Mouse (Mus musculus): ENCODE data around the gene Ogn.
"Not testable (repeated sequence)": the region's sequence is repeated elsewhere in the genome, so short reads cannot be mapped to it uniquely, and the experiment has no call there.

Gene Ogn

DNA sequence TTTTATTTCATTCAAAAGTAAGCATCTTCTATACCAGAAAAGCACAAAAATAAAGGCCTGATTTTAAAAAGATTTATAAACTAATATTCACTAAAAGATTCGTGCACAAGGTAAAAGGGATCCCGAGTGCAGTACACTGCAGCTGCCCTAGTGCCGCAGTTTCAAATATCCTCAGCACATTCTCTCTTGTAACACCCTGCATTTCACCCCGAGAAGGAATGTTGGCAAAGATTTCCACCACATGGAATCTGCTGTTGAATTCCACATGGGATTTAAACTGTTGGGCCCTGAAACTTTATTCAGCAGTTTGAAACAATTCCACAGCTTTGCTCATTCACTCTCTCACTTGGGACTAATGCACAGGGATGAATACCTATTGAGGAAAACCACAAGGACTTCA lies at the start of gene Ogn:
Gene Ogn, plus strand, starts transcription at position 333 of the 400 bp plus-strand sequence.
- DNase-seq (ENCODE audit: low spot score), result peak; percentile 18

GRCm38 (mm10) chr13:49559185-49559584 lies 48.7 kb upstream of the Ogn start:
- peak; percentile 41 for DNase-seq (ENCODE audit: low spot score)

DNA sequence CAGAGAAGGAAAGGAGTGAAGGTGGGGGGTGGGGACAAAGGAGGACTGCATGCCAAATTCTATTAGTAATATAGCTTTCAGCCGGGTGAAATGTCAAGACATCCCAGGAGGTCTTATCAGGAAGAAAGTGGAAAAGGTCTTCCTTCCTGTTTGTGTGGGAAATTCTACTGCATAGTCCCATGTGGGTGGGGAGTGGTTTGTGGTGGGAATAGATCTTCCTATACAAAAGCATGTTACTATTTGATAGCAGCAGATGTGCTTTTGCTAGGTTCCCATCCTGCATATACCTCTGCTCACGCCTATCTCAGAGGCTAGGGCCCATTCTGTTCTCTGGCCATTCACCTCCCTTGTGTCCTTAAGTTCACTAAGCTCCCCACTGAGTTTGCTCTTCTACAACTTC lies 47.0 kb upstream of the Ogn start:
- DNase-seq (ENCODE audit: low spot score), result no peak

DNA sequence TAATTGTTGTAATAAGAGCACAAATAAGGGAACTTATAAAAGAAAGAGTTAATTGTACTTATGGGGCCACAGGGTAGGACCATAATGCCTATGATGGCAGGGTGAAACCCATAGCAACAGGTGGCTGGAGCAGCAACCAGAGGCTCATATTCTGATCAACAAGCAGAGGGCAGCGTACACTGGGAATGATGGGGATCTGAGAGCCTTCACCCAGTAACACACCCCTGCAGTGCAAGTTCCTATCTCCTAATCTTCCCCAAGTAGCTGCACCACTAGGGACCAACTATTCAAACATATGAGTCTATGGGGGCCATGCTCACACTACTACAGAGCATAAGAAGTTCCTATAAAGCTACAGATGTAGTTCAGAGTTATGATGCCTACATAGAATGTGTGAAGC lies 43.5 kb upstream of the Ogn start:
- DNase-seq (ENCODE audit: low spot score), result no peak

- no peak for DNase-seq (ENCODE audit: low spot score)
These were observed 37.5 kb upstream of the Ogn start for GRCm38 (mm10) chr13:49570371-49570770.

- DNase-seq (ENCODE audit: low spot score), result no peak
These were observed 36.4 kb upstream of the Ogn start for GRCm38 (mm10) chr13:49571418-49571817.

- peak; percentile 43 for DNase-seq (ENCODE audit: low spot score)
These were observed 26.0 kb upstream of the Ogn start, which contains the start of gene Omd for GRCm38 (mm10) chr13:49581541-49582530. Gene Omd, plus strand, starts transcription at chr13:49582462.

- DNase-seq (ENCODE audit: low spot score), result no peak
These were observed 24.0 kb upstream of the Ogn start for GRCm38 (mm10) chr13:49583859-49584258.

DNA sequence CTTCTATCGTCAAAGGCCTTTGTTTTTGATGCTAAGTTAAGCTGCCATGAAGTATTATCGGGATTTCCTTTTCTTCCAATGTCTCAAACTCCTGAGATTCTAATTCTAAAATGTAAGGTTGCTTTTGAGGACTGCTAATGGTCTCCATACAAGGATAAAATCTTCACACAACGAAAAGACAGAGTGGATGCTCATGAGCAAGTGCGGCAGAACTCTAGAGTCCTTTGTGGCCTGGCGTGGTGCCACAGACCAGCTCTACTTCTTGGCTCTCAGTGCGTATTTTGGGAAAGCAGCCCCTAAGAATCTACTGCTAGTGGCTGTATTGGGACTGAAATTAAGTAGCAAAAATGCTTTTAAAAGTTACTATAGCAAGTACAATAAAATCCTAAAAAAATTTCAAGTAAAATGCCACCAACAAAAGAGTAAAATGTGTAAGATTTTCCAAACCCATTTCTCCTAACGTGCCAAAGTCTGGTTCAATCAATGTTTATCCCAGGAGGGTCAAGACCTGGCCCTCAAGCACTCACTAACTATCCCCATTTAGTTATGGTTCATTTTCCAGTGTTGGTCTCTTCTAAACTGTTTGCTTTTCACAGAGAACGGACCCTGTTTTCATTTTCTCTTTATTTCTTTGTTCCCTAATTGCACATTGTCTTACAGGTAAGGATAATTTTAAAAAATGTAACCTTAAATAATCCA lies 23.4 kb upstream of the Ogn start:
- DNase-seq (ENCODE audit: low spot score), result no peak

GRCm38 (mm10) chr13:49586062-49586461 lies 21.8 kb upstream of the Ogn start:
- no peak for DNase-seq (ENCODE audit: low spot score)

GRCm38 (mm10) chr13:49602541-49602940 lies 5.3 kb upstream of the Ogn start:
- not testable (repeated sequence) for DNase-seq (ENCODE audit: low spot score)

DNA sequence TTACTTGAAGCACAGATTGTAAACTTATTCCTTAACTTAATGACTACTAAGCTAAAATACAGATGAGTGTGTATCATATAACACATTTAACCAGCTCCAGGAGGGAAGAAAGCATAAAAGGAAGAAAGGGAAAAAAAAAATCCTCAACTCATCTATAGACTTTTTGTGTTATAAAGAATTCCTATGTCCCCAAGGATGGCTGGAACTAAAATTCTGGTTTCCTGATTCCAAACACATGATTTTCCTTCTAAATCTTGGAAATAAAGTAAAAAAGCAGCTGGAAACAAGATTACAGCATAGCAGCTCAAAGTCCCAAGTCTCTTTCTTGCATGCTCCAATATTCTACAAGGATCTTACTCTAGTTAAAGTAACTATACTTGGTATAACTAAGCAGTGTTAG lies 4.2 kb upstream of the Ogn start:
- no peak for DNase-seq (ENCODE audit: low spot score)

DNA sequence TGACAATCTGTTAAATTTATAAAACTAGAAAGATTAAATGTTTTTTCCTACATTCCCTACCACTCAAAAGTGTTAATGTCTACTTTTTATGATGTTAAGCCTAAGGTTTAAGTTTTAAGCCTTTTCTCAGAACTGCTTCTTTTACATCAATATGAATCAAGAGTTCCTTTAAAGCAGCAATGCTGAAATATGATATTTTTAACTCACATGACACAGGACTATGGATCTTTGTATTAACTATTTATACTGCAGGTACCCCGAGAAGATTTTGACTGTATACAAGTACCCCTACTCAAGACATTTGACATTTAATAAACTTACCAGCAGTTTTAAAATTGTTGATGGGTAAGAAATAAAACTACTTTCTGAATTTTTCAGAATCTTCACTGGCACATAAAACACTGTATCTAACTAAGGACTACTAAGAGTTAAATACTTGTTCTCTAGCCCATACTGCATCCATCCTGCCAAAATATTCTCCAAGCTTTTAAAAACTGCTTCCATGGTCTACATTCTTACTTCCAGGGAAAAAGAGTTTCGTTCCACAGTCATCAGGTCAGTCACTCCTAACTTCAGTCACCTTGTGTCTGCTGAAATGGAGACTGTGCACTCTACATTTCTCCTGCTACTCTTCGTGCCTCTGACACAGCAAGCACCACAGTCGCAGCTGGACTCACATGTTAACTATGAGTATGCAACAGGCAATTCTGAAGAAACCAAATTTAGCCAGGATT lies 910 bp downstream of the Ogn start:
- DNase-seq (ENCODE audit: low spot score), result no peak

GRCm38 (mm10) chr13:49617021-49617420 lies 9.2 kb downstream of the Ogn start:
- DNase-seq (ENCODE audit: low spot score), result no peak

GRCm38 (mm10) chr13:49618365-49618764 lies 10.5 kb downstream of the Ogn start:
- no peak for DNase-seq (ENCODE audit: low spot score)

DNA sequence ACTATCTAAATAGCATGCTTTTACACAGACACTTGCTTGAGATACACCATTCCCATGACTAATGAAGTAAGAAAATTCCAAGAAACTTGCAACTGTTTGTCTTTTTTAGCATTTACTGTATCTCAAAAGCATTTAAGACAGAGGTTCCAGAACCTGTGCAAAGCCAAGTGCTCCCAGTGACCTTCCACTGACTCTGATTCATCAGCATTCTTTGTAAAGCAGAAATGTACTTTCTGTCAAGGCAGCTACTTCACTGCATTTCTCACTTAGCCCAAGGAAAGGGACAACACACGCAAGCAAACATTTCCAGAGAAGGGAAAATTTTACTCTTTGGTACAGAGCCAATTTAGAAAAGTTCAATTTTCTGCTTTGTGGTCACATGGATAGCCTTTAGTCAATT lies 15.4 kb downstream of the Ogn start:
- no peak for DNase-seq (ENCODE audit: low spot score)

DNA sequence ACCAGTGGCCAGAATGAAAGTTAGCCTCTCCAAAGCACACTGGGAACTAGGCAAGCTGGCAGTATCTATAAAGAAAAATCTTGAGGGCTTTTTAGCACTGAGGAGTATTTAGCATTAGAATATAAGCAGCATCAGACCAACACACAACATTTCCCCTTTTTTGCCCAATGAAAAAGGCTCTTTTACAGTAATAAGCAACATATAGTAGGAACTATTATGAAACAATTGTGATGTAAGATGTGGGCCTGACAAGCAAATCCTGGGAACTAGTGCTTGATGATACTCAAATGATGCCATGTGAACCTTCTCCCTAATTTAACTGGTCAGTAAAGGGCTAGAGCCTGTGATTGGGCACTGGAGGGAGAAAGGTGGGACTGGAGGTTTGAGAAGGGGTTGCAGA lies 20.3 kb downstream of the Ogn start:
- no peak for DNase-seq (ENCODE audit: low spot score)

DNA sequence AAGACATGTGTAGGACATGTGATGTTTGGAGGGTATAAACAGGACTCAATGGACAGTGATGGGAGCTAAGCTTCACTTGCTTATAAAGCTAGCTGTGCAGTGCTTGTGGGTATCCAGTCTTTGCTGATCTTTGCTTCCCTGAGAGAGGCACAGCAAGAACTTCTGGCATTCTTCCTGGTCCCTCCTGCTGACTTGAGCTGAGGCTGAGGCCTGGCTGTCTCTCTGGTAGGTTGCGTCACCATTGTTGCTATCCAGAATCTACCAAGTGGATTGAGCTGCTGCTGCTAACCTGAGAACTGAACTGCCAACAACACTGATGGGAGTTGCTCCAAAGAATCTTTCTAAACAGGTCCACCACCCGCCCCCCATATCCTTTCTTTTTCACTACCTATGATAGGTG lies 21.2 kb downstream of the Ogn start:
- DNase-seq (ENCODE audit: low spot score), result no peak

DNA sequence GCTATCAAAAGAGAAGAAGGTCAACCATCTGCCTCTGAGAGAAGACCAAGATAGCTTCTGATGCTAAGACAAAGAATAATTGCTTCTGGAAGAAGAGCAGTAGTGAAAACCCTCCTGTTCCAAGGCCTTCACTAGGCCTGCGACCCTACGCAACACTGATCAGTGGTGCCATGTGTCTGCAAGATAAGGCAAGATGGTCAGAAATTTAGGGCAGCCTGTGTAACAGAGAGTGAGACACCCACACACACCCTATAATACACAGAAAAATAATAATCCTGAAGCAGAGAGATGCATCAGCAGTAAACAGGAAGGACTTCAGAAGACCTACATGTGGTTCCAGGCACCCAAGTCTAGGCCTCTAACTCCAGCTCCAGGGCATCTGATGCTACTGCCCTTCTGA lies 32.1 kb downstream of the Ogn start:
- no peak for DNase-seq (ENCODE audit: low spot score)

GRCm38 (mm10) chr13:49642650-49643049 lies 34.8 kb downstream of the Ogn start:
- no peak for DNase-seq (ENCODE audit: low spot score)

- no peak for DNase-seq (ENCODE audit: low spot score)
These were observed 36.0 kb downstream of the Ogn start for GRCm38 (mm10) chr13:49643669-49644362.
